Mouse (Mus musculus) left cerebral cortex, adult 18-20 months (tissue): ENCODE measurements around the gene Cdc42se2. TPM values are rescaled to one million over a fixed set of nuclear protein-coding genes. Genes with fewer than 3 reads are reported as not detected.
A peak's percentile ranks its signal among the peaks of the same experiment; 100 is the strongest.

ENCODE experiments used
- DNase-seq, 2 experiments: peaks; one replicate each; pipeline ENCODE4 v3.0.0; 2021 to 2022; ENCODE audit warnings: low spot score in 2 of 2, mixed read lengths in 1 of 2
- total RNA-seq, 2 experiments: library from RNA; stranded (reverse); gene quantifications; 2 replicates each; pipeline ENCODE4 v1.2.3; 2021

Cdc42se2 gene
- total RNA-seq, 2 experiments from 2014 or later = 117 to 125 TPM

- no peak for DNase-seq
Measured at GRCm38 (mm10) chr11:54712849-54713248, 74.6 kb downstream of the Cdc42se2 start.

- DNase-seq = no peak
Measured at GRCm38 (mm10) chr11:54710512-54711293, 76.8 kb downstream of the Cdc42se2 start.

GRCm38 (mm10) chr11:54709645-54710044 is 77.8 kb downstream of the Cdc42se2 start:
- no peak for DNase-seq

- DNase-seq = no peak
Measured at GRCm38 (mm10) chr11:54708153-54708552, 79.3 kb downstream of the Cdc42se2 start.

GRCm38 (mm10) chr11:54703306-54703705 is 84.2 kb downstream of the Cdc42se2 start:
- DNase-seq = peak; percentile 80 to 81

GRCm38 (mm10) chr11:54701848-54702247 is 85.6 kb downstream of the Cdc42se2 start:
- no peak for DNase-seq

GRCm38 (mm10) chr11:54699972-54700371 is 87.5 kb downstream of the Cdc42se2 start:
- no peak for DNase-seq

- DNase-seq = no peak
Measured at GRCm38 (mm10) chr11:54698636-54699035, 88.8 kb downstream of the Cdc42se2 start.

GRCm38 (mm10) chr11:54697611-54698010 is 89.9 kb downstream of the Cdc42se2 start:
- no peak for DNase-seq

- DNase-seq = no peak
Measured at GRCm38 (mm10) chr11:54695951-54696350, 91.5 kb downstream of the Cdc42se2 start.

GRCm38 (mm10) chr11:54694291-54694690 is 93.2 kb downstream of the Cdc42se2 start:
- no peak for DNase-seq

- no peak for DNase-seq
Measured at GRCm38 (mm10) chr11:54693696-54694095, 93.8 kb downstream of the Cdc42se2 start.

- DNase-seq = no peak
Measured at GRCm38 (mm10) chr11:54691179-54691578, 96.3 kb downstream of the Cdc42se2 start.

GRCm38 (mm10) chr11:54690171-54690570 is 97.3 kb downstream of the Cdc42se2 start:
- no peak for DNase-seq

GRCm38 (mm10) chr11:54684831-54685230 is 102.6 kb downstream of the Cdc42se2 start:
- no peak for DNase-seq

GRCm38 (mm10) chr11:54679141-54679540 is 108.3 kb downstream of the Cdc42se2 start:
- DNase-seq = no peak

GRCm38 (mm10) chr11:54675792-54676489 is 111.5 kb downstream of the Cdc42se2 start:
- DNase-seq = no peak

- no peak for DNase-seq
Measured at GRCm38 (mm10) chr11:54673575-54674298, 113.7 kb downstream of the Cdc42se2 start.
